Mouse (Mus musculus) forebrain, embryonic 12.5 days (tissue): ENCODE measurements at regions not wholly inside any gene's neighbourhood (a gene's known extent, or its start where the extent isn't known, plus 50 kb on each side); places are given as distances from the start of the nearest gene placed in this dataset.
"Not testable (repeated sequence)": the region's sequence is repeated elsewhere in the genome, so short reads cannot be mapped to it uniquely, and the experiment has no call there.

Experiments used
- ATAC-seq: fragments of 200-750 bp; cut with Nextera tagmentation; 2 replicates; pipeline ENCODE4 v1.8.0; 2017; ENCODE audit warnings: moderate TSS enrichment; ENCODE audit not compliant: low FRiP score
- H3K27ac ChIP-seq: fragments of 300-500 bp; sonication (generic); 2 replicates; pipeline ENCODE4 v1.5.1; 2016; ENCODE audit warnings: mild to moderate bottlenecking
- H3K27me3 ChIP-seq: fragments of 300-500 bp; sonication (generic); 2 replicates; pipeline ENCODE4 v1.6.1; 2016; ENCODE audit warnings: mild to moderate bottlenecking
- H3K36me3 ChIP-seq: fragments of 300-500 bp; sonication (generic); replicated peaks from 2 replicates; pipeline ENCODE4 v1.6.1; 2016; ENCODE audit warnings: mild to moderate bottlenecking
- H3K4me1 ChIP-seq: fragments of 300-500 bp; sonication (generic); 2 replicates; pipeline ENCODE4 v1.6.1; 2016
- H3K4me2 ChIP-seq: fragments of 300-500 bp; sonication (generic); 2 replicates; pipeline ENCODE4 v1.6.1; 2016; ENCODE audit warnings: mild to moderate bottlenecking, moderate library complexity
- H3K4me3 ChIP-seq: fragments of 300-500 bp; sonication (generic); replicated peaks from 2 replicates; pipeline ENCODE4 v1.5.1; 2016; ENCODE audit warnings: mild to moderate bottlenecking
- H3K9ac ChIP-seq: fragments of 300-500 bp; sonication (generic); 2 replicates; pipeline ENCODE4 v1.6.1; 2016; ENCODE audit warnings: mild to moderate bottlenecking
- H3K9me3 ChIP-seq: fragments of 300-500 bp; sonication (generic); 2 replicates; pipeline ENCODE4 v1.6.1; 2016
- WGBS: fragments of 180-500 bp; shearing (Covaris S2); methylation state at CpG from one replicate; pipeline ENCODE4 v1.1.7; 2016; 5-methylcytosine and 5-hydroxymethylcytosine counted together

GRCm38 (mm10) chr3:56964156-56964555 lies 337.6 kb downstream of the Tm4sf1 start:
- Histone ChIP-seq H3K27ac (no peak overlapping the region), H3K4me3 (no peak overlapping the region), H3K9me3 (no peaks in the 10 kb centered on the region), H3K27me3 (0 out of 2 replicates have a peak, but pooled peaks cover 2% of the 10 kb centered on the region), H3K4me2 (no peak overlapping the region), H3K4me1 (peaks cover 18% of the 10 kb centered on the region), H3K9ac (no peak overlapping the region), H3K36me3 (no peaks in the 10 kb centered on the region)
- no peak for ATAC-seq
- 84% methylated on average over 3 of the region's 3 CpGs for WGBS

GRCm38 (mm10) chr3:56963251-56963650 lies 338.5 kb downstream of the Tm4sf1 start:
- Histone ChIP-seq H3K9me3 (no peaks in the 10 kb centered on the region), H3K4me3 (no peak overlapping the region), H3K27me3 (0 out of 2 replicates have a peak, but pooled peaks cover 2% of the 10 kb centered on the region), H3K4me2 (no peak overlapping the region), H3K36me3 (no peaks in the 10 kb centered on the region), H3K9ac (no peak overlapping the region), H3K4me1 (peaks cover 18% of the 10 kb centered on the region), H3K27ac (no peak overlapping the region)
- 81% methylated on average over 3 of the region's 3 CpGs for WGBS
- ATAC-seq, result no peak

- Histone ChIP-seq H3K9ac (no peak overlapping the region), H3K4me1 (peaks cover 19% of the 10 kb centered on the region), H3K4me2 (no peak overlapping the region), H3K27me3 (0 out of 2 replicates have a peak, but pooled peaks cover 2% of the 10 kb centered on the region), H3K27ac (peak overlapping the region; percentile 53; the same call in 1 of the 2 replicates), H3K9me3 (no peaks in the 10 kb centered on the region), H3K36me3 (no peaks in the 10 kb centered on the region), H3K4me3 (no peak overlapping the region)
- ATAC-seq, result peak; percentile 93
- 19% methylated on average over 3 of the region's 3 CpGs for WGBS
These were observed 339.4 kb downstream of the Tm4sf1 start for GRCm38 (mm10) chr3:56962248-56963013.

- Histone ChIP-seq H3K36me3 (no peaks in the 10 kb centered on the region), H3K9me3 (no peaks in the 10 kb centered on the region), H3K4me3 (no peak overlapping the region), H3K9ac (no peak overlapping the region), H3K27me3 (no peaks in the 10 kb centered on the region; the same call in 1 of the 2 replicates), H3K4me1 (peaks cover 23% of the 10 kb centered on the region), H3K4me2 (no peak overlapping the region), H3K27ac (no peak overlapping the region)
- ATAC-seq, result no peak
- WGBS, result 94% methylated on average over 2 of the region's 2 CpGs
These were observed 344.8 kb downstream of the Tm4sf1 start for GRCm38 (mm10) chr3:56956978-56957377.

GRCm38 (mm10) chr3:56955799-56956121 lies 346.0 kb downstream of the Tm4sf1 start:
- ATAC-seq, result peak; percentile 4; the same call in 1 of the 2 replicates
- Histone ChIP-seq H3K4me3 (no peak overlapping the region), H3K4me1 (peaks cover 17% of the 10 kb centered on the region), H3K4me2 (no peak overlapping the region), H3K9me3 (no peaks in the 10 kb centered on the region), H3K27me3 (no peaks in the 10 kb centered on the region; the same call in 1 of the 2 replicates), H3K27ac (peak overlapping the region; percentile 59), H3K9ac (no peak overlapping the region), H3K36me3 (no peaks in the 10 kb centered on the region)
- WGBS, result 17% methylated on average over 2 of the region's 2 CpGs

GRCm38 (mm10) chr3:56955098-56955798 lies 346.5 kb downstream of the Tm4sf1 start:
- H3K4me1 ChIP-seq, result peaks cover 17% of the 10 kb centered on the region
- peak; percentile 89 for ATAC-seq
- H3K4me2 ChIP-seq, result no peak overlapping the region
- no peaks in the 10 kb centered on the region for H3K36me3 ChIP-seq
- no peak overlapping the region for H3K4me3 ChIP-seq
- no peaks in the 10 kb centered on the region for H3K9me3 ChIP-seq
- WGBS, result 18% methylated on average over 7 of the region's 7 CpGs
- H3K27ac ChIP-seq, result peak overlapping the region; percentile 59
- H3K27me3 ChIP-seq, result no peaks in the 10 kb centered on the region; the same call in 1 of the 2 replicates
- no peak overlapping the region for H3K9ac ChIP-seq

- H3K9me3 ChIP-seq, H3K4me2 ChIP-seq, H3K9ac ChIP-seq, ATAC-seq, H3K27ac ChIP-seq, H3K36me3 ChIP-seq, H3K4me1 ChIP-seq, H3K27me3 ChIP-seq, H3K4me3 ChIP-seq: not testable (repeated sequence)
- no CpG with 5 or more reads among the region's 1 CpGs for WGBS
These were observed 359.2 kb downstream of the Tm4sf1 start for GRCm38 (mm10) chr3:56942557-56942956.

GRCm38 (mm10) chr3:56928940-56929339 lies 372.8 kb downstream of the Tm4sf1 start:
- not testable (repeated sequence) for ATAC-seq, H3K4me1 ChIP-seq, H3K27me3 ChIP-seq, H3K9ac ChIP-seq, H3K9me3 ChIP-seq, H3K4me3 ChIP-seq, H3K36me3 ChIP-seq, H3K27ac ChIP-seq, H3K4me2 ChIP-seq
- WGBS, result 91% methylated on average over 1 of the region's 2 CpGs

- no peaks in the 10 kb centered on the region for H3K27me3 ChIP-seq
- H3K36me3 ChIP-seq, result no peaks in the 10 kb centered on the region
- no peak for ATAC-seq
- no peaks in the 10 kb centered on the region for H3K4me1 ChIP-seq
- no peak overlapping the region for H3K4me3 ChIP-seq
- H3K9me3 ChIP-seq, result no peaks in the 10 kb centered on the region
- H3K27ac ChIP-seq, result no peak overlapping the region
- no peak overlapping the region for H3K9ac ChIP-seq
- no peak overlapping the region for H3K4me2 ChIP-seq
- 87% methylated on average over 2 of the region's 2 CpGs for WGBS
These were observed 403.3 kb downstream of the Tm4sf1 start for GRCm38 (mm10) chr3:56898491-56898890.

GRCm38 (mm10) chr3:56877062-56877461 lies 424.7 kb downstream of the Tm4sf1 start:
- Histone ChIP-seq H3K9me3 (no peaks in the 10 kb centered on the region), H3K27ac (no peak overlapping the region), H3K4me2 (no peak overlapping the region), H3K4me1 (no peaks in the 10 kb centered on the region), H3K4me3 (no peak overlapping the region), H3K36me3 (no peaks in the 10 kb centered on the region), H3K27me3 (no peaks in the 10 kb centered on the region), H3K9ac (no peak overlapping the region)
- 91% methylated on average over 4 of the region's 4 CpGs for WGBS
- no peak for ATAC-seq

- Histone ChIP-seq H3K9me3 (no peaks in the 10 kb centered on the region), H3K4me2 (no peak overlapping the region), H3K9ac (no peak overlapping the region), H3K4me1 (no peaks in the 10 kb centered on the region), H3K4me3 (no peak overlapping the region), H3K36me3 (no peaks in the 10 kb centered on the region), H3K27me3 (no peaks in the 10 kb centered on the region), H3K27ac (no peak overlapping the region)
- ATAC-seq, result no peak
- 88% methylated on average over 1 of the region's 1 CpGs for WGBS
These were observed 438.2 kb downstream of the Tm4sf1 start for GRCm38 (mm10) chr3:56863591-56863990.

- ATAC-seq, result no peak
- H3K27me3 ChIP-seq, result no peaks in the 10 kb centered on the region
- H3K36me3 ChIP-seq, result no peaks in the 10 kb centered on the region
- no peak overlapping the region for H3K27ac ChIP-seq
- H3K4me1 ChIP-seq, result no peaks in the 10 kb centered on the region
- no peaks in the 10 kb centered on the region for H3K9me3 ChIP-seq
- WGBS, result 83% methylated on average over 9 of the region's 9 CpGs
- H3K4me3 ChIP-seq, result no peak overlapping the region
- no peak overlapping the region for H3K4me2 ChIP-seq
- H3K9ac ChIP-seq, result no peak overlapping the region
These were observed 441.9 kb downstream of the Tm4sf1 start for GRCm38 (mm10) chr3:56859841-56860240.

- Histone ChIP-seq H3K4me1 (peaks cover 10% of the 10 kb centered on the region), H3K27me3 (no peaks in the 10 kb centered on the region), H3K36me3 (no peaks in the 10 kb centered on the region), H3K4me3 (no peak overlapping the region), H3K4me2 (no peak overlapping the region), H3K9me3 (no peaks in the 10 kb centered on the region), H3K27ac (no peak overlapping the region), H3K9ac (no peak overlapping the region)
- WGBS, result 69% methylated on average over 1 of the region's 1 CpGs
- peak; percentile 62 for ATAC-seq
These were observed 456.4 kb downstream of the Tm4sf1 start for GRCm38 (mm10) chr3:56845462-56845770.
